Mouse (Mus musculus): ENCODE data around the gene Pebp1.

DNA sequence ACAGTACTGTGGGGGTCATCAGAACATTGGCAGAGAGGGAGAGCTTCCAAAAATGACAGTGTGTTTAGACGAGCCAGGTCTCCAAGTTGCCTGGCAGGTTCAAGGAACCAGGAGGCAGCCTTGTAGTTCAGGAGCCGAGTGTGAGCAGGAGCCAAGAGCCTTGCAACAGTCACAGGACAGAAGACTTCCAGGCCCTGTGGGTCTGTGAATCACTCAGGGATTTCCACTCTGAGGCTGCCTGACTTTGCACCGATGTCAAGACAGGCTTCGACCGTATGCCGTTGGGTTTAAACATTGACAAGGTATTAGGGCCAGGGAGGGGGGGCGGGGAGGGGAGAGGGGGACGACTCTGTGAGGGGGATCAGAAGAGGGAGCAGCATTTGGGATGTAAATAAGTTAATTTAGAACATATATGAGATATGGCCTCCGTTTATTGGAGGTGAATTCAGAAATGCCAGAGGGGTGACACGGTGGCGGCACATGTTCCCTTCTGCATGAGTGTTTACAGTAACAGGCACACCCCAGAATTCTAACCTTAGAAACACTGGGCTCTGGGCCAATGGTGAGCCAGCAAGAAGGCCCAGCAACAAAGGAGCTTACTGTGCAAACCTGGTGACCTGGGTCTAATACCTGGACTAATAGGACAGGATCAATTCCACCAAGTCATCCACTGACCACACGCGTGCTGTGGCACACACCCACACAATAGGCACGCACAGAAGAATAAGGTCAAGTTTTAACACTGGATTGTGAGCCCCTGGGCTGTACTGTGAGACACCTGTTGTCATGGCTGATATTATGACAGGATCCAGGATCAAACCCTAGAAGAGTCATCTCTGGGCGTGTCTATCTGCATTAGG lies 8.4 kb downstream of the Pebp1 start:
- no peak for TF ChIP-seq POLR2A (IDR thresholded peaks at IDR 0.05; ENCODE audit: borderline replicate concordance, extremely low read depth, insufficient read depth, insufficient read length, poor library complexity, severe bottlenecking)
- no peak for TF ChIP-seq CTCF (IDR thresholded peaks at IDR 0.05; ENCODE audit: borderline replicate concordance, extremely low read depth, insufficient read depth, insufficient read length)

Data from brain, embryonic 14.5 days (tissue).